Mouse (Mus musculus): Measurements from ENCODE around the gene Prss30.

GRCm38 (mm10) chr17:23955174-23955573 is 25.2 kb downstream of the Prss30 start, which contains the start of gene Sbpl:
- TF ChIP-seq CTCF (IDR thresholded peaks at IDR 0.05; ENCODE audit: control insufficient read depth, insufficient read depth, low read length) (no peak), POLR2A (IDR thresholded peaks at IDR 0.05; ENCODE audit: borderline replicate concordance, control insufficient read depth, low read depth, low read length) (no peak)
